Mouse (Mus musculus): ENCODE measurements around the gene Gm21762. TPM values are rescaled to one million over a fixed set of nuclear protein-coding genes. Genes with fewer than 3 reads are reported as not detected.
"Not testable (repeated sequence)": the region's sequence is repeated elsewhere in the genome, so short reads cannot be mapped to it uniquely, and the experiment has no call there.

The Gm21762 gene
- polyA plus RNA-seq (2012): not detected in 2 replicates

- TF ChIP-seq GATA1 (IDR thresholded peaks at IDR 0.05; ENCODE audit: low read length): not testable (repeated sequence)
Measured at GRCm38 (mm10) chr13:120215847-120216246, at the start of gene Gm21762. Gene Gm21762 (minus strand): TSS chr13:120215947.

GRCm38 (mm10) chr13:120262870-120263269, 47.1 kb upstream of the Gm21762 start, which contains the start of gene AF067061:
Gene AF067061 (plus strand): TSS chr13:120263114.
- TF ChIP-seq GATA1 (IDR thresholded peaks at IDR 0.05; ENCODE audit: low read length): not testable (repeated sequence)

DNA sequence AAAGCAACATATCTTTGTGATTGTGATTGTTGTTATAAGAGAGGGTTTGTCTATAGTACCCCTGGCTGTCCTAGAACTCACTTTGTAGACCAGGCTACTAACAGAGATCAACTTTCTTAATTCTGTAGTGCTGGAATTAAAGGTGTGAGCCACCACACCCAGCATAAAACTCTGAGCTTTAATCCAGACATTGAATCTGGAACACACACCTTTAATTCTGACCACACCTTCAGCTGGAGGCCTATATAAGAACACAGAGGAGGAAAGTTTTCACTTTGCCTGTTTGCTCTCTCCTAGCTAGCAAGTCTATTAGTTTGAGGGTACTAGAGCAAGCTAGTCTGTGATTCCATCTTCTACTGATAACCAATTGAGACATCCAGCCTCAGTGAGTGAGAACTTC, 23.1 kb upstream of the Gm21762 start, which contains the start of gene Gm21731:
Gene Gm21731, plus strand, starts transcription at position 301 of the 400 bp plus-strand sequence.
- TF ChIP-seq GATA1 (IDR thresholded peaks at IDR 0.05; ENCODE audit: low read length): not testable (repeated sequence)

DNA sequence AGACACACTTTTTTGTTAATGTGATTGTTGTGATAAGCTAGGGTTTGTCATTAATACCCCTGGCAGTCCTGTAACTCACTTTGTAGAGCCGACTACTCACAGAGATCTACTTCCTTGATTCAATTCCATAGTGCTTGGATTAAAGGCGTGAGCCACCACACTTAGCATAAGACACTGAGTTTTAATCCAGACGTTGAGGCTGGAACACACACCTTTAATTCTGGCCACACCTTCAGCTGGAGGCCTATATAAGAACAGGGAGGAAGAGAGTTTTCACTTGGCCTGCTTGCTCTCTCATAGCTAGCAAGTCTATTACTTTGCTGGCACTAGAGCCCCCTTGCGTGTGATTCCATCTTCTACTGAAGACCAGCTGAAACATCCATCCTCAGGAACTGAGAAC, 43.6 kb downstream of the Gm21762 start, which contains the start of gene Gm21818:
Gene Gm21818, plus strand, starts transcription at position 301 of the 400 bp plus-strand sequence.
- TF ChIP-seq GATA1 (IDR thresholded peaks at IDR 0.05; ENCODE audit: low read length): not testable (repeated sequence)

Other genes with a start within 250 kb of the Gm21762 start
- not detected in 2 replicates for gene Gm36079, start 188.9 kb downstream of the Gm21762 start, polyA plus RNA-seq (2012)
- gene Gm21188, start 163.8 kb downstream of the Gm21762 start, polyA plus RNA-seq (2012): not detected in 2 replicates
- gene Gm20767, start 75.7 kb downstream of the Gm21762 start, polyA plus RNA-seq (2012): not detected in 2 replicates
- gene Gm21818, start 43.5 kb downstream of the Gm21762 start, polyA plus RNA-seq (2012): not detected in 2 replicates
- gene Gm21731, start 23.2 kb upstream of the Gm21762 start, polyA plus RNA-seq (2012): not detected in 2 replicates
- not detected in 2 replicates for gene AF067061, start 47.2 kb upstream of the Gm21762 start, polyA plus RNA-seq (2012)
- gene BC147527, start 84.4 kb upstream of the Gm21762 start, polyA plus RNA-seq (2012): not detected in 2 replicates
- gene Tcstv3, start 100.9 kb upstream of the Gm21762 start, polyA plus RNA-seq (2012): not detected in 2 replicates

Measured in G1E-ER4 (cell line).